30 mouse cellular contexts compared by ENCODE assay signal in the genomic region with DNA sequence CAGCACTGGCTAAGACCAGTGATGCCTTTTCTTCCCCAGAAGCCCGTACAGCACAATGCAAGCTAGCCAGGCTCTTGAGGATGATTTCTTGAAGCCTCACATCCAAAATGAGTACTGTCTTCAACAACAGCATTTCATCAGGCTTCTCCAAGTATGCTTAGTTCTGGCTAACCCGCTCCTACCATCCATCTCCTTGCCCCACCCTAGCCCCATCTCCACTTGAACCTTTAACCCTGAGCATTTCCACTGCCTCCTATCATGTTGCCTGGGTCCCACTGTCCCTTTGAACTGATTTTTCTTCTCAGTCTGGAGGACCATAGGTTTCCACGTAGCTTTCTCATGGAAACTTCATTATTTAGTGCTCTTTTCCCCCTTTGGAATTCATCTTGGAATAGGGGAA. TPM values are rescaled to one million over a fixed set of nuclear protein-coding genes. Genes with fewer than 3 reads are reported as not detected.
A peak's percentile ranks its signal among the peaks of the same experiment; 100 is the strongest.
DNase-seq lines count a peak whose midpoint lies in the region; ATAC-seq lines count a peak whose summit lies in the region.
"Had no signal": no experiment of that assay in that cellular context is flagged by ENCODE, and none has a peak within 500 bp of the region (broad histone marks: within the 10 kb centered on the region; RNA-seq: fewer than 3 reads in every experiment).

No protein-coding gene starts in this region.

- WGBS in midbrain, embryonic 10.5 days = 86% methylated on average over 3 of the region's 3 CpGs
- 86% methylated on average over 3 of the region's 3 CpGs for WGBS in midbrain, embryonic 15.5 days
- WGBS in liver, embryonic 11.5 days = 69% methylated on average over 3 of the region's 3 CpGs

- peaks cover 7% of the 10 kb centered on the region; the same call in 1 of the 2 replicates for H3K27me3 ChIP-seq in midbrain, embryonic 10.5 days (ENCODE audit: low read depth, poor library complexity, severe bottlenecking)
- no peaks in the 10 kb centered on the region for H3K27me3 ChIP-seq in midbrain, embryonic 15.5 days (replicated peaks)
- H3K27me3 ChIP-seq in erythroblast, embryonic 14.5 days (ENCODE audit: control insufficient read depth) = no peaks in the 10 kb centered on the region
- no peaks in the 10 kb centered on the region for H3K27me3 ChIP-seq in liver, embryonic 11.5 days (replicated peaks; ENCODE audit: control insufficient read depth, insufficient read depth, low read length)
- H3K27me3 ChIP-seq: heart, embryonic 15.5 days; lung, embryonic 15.5 days; neural tube, embryonic 15.5 days had no signal

- H3K4me2 ChIP-seq in midbrain, embryonic 15.5 days = no peak overlapping the region
- H3K4me2 ChIP-seq in liver, embryonic 11.5 days = peak overlapping the region; percentile 67
- H3K4me2 ChIP-seq: heart, embryonic 15.5 days; lung, embryonic 15.5 days; neural tube, embryonic 15.5 days had no signal

- H3K9me3 ChIP-seq in midbrain, embryonic 10.5 days (replicated peaks) = no peaks in the 10 kb centered on the region
- no peaks in the 10 kb centered on the region for H3K9me3 ChIP-seq in midbrain, embryonic 15.5 days
- no peaks in the 10 kb centered on the region; the same call in 1 of the 2 replicates for H3K9me3 ChIP-seq in erythroblast, embryonic 14.5 days (ENCODE audit: control insufficient read depth, low read length)
- H3K9me3 ChIP-seq in liver, embryonic 11.5 days (ENCODE audit: control insufficient read depth, low read length) = no peaks in the 10 kb centered on the region
- H3K9me3 ChIP-seq: heart, embryonic 15.5 days; hindbrain, embryonic 10.5 days; lung, embryonic 15.5 days; neural tube, embryonic 15.5 days had no signal

- H3K4me3 ChIP-seq in midbrain, embryonic 10.5 days = no peak overlapping the region
- H3K4me3 ChIP-seq in midbrain, embryonic 15.5 days = no peak overlapping the region
- H3K4me3 ChIP-seq in erythroblast, embryonic 14.5 days (replicated peaks) = peak overlapping the region; percentile 49
- no peak overlapping the region for H3K4me3 ChIP-seq in liver, embryonic 11.5 days (ENCODE audit: low read depth, low read length)
- H3K4me3 ChIP-seq: heart, embryonic 15.5 days; hindbrain, embryonic 10.5 days; lung, embryonic 15.5 days; neural tube, embryonic 15.5 days had no signal

- no peaks in the 10 kb centered on the region for H3K36me3 ChIP-seq in midbrain, embryonic 10.5 days
- no peaks in the 10 kb centered on the region for H3K36me3 ChIP-seq in midbrain, embryonic 15.5 days (replicated peaks)
- H3K36me3 ChIP-seq in erythroblast, embryonic 14.5 days (ENCODE audit: control insufficient read depth) = peaks cover 2% of the 10 kb centered on the region; the same call in 1 of the 2 replicates
- no peaks in the 10 kb centered on the region for H3K36me3 ChIP-seq in liver, embryonic 11.5 days (ENCODE audit: control insufficient read depth, insufficient read depth, low read length)
- H3K36me3 ChIP-seq: heart, embryonic 15.5 days; hindbrain, embryonic 10.5 days; lung, embryonic 15.5 days; neural tube, embryonic 15.5 days had no signal

- ATAC-seq in midbrain, embryonic 15.5 days (replicated peaks) = no peak
- ATAC-seq in liver, embryonic 11.5 days (replicated peaks; ENCODE audit: low FRiP score) = peak; percentile 50
- ATAC-seq in megakaryocyte progenitor cell, adult 5-6 weeks (replicated peaks; ENCODE audit: poor library complexity) = 0 out of 2 replicates have a peak, but pooled peaks have one; percentile 4
- ATAC-seq: activated CD4-positive, CD25-positive, alpha-beta regulatory T cell, adult 4 months; forebrain, postnatal 0 days; hindbrain, postnatal 0 days had no signal

- peak overlapping the region; percentile 52; the same call in 1 of the 2 replicates for H3K27ac ChIP-seq in midbrain, embryonic 10.5 days (replicated peaks)
- no peak overlapping the region for H3K27ac ChIP-seq in midbrain, embryonic 15.5 days
- peak overlapping the region; percentile 97 for H3K27ac ChIP-seq in liver, embryonic 11.5 days (ENCODE audit: low read depth, low read length)
- H3K27ac ChIP-seq: heart, embryonic 15.5 days; hindbrain, postnatal 0 days; lung, embryonic 15.5 days; macrophage; neural tube, embryonic 15.5 days had no signal

- peaks cover 22% of the 10 kb centered on the region for H3K4me1 ChIP-seq in midbrain, embryonic 10.5 days
- H3K4me1 ChIP-seq in midbrain, embryonic 15.5 days = no peaks in the 10 kb centered on the region
- H3K4me1 ChIP-seq in erythroblast, embryonic 14.5 days (ENCODE audit: control insufficient read depth) = peaks cover 97% of the 10 kb centered on the region
- H3K4me1 ChIP-seq in liver, embryonic 11.5 days (replicated peaks; ENCODE audit: control insufficient read depth, insufficient read depth, low read length) = peaks cover 55% of the 10 kb centered on the region
- H3K4me1 ChIP-seq: lung, embryonic 15.5 days had no signal

- H3K9ac ChIP-seq in midbrain, embryonic 15.5 days = no peak overlapping the region
- 0 out of 2 replicates have a peak overlapping the region, but pooled peaks have one; percentile 5 for H3K9ac ChIP-seq in liver, embryonic 11.5 days (ENCODE audit: low read depth, low read length)
- H3K9ac ChIP-seq: forebrain, postnatal 0 days; heart, embryonic 15.5 days; lung, embryonic 15.5 days; neural tube, embryonic 15.5 days had no signal

- DNase-seq in midbrain, embryonic 10.5 days (ENCODE audit: low spot score) = no peak
- no peak for DNase-seq in liver, embryonic 11.5 days (ENCODE audit: low spot score)
- no peak for DNase-seq in kidney, postnatal 36 days
- DNase-seq in MN1 (ENCODE audit: low spot score) = no peak
- no peak for DNase-seq in left cerebral cortex, adult 9 months (ENCODE audit: low spot score in 2 of 2)
- DNase-seq: adrenal gland, postnatal 10 days; cerebellum, adult 11 months; cerebellum, postnatal 36 days; forebrain, postnatal 0 days; kidney, adult 2 months; kidney, postnatal 14 days; left cerebral cortex, postnatal 4 days; midbrain, embryonic 14.5 days; right cerebral cortex, postnatal 14 days; thymus, adult 18-20 months had no signal

RNA-seq across cellular contexts. Expression of gene Glrp1, which starts 17.5 kb away (rescaled TPM):
- polyA plus RNA-seq in midbrain, embryonic 10.5 days (2016; fragmentation: Nextera tagmentation; extraction: Ambion mirVana) = not detected in 2 replicates
- not detected in 2 replicates for polyA plus RNA-seq in midbrain, embryonic 15.5 days (2015; fragmentation: Nextera tagmentation; extraction: Ambion mirVana)
- polyA plus RNA-seq in erythroblast, embryonic 14.5 days (2012) = not detected in 2 replicates
- polyA plus RNA-seq in liver, embryonic 11.5 days (2014; fragmentation: Nextera tagmentation; extraction: Ambion mirVana) = 0.08 TPM in 1 of 2 replicates, not detected in the other
- total RNA-seq in megakaryocyte progenitor cell, adult 5-6 weeks (2015) = 1.8 and 3.0 TPM in 2 replicates
- 1.3 TPM in 2 replicates for total RNA-seq in megakaryocyte progenitor cell, adult 5-6 weeks (2017)
- total RNA-seq: adrenal gland, postnatal 10 days; gastrocnemius, adult 18-20 months; gastrocnemius, postnatal 4 days; hindbrain, postnatal 0 days; left cerebral cortex, postnatal 4 days had no signal
- polyA plus RNA-seq: activated CD4-positive, CD25-positive, alpha-beta regulatory T cell, adult 4 months; embryonic facial prominence, embryonic 11.5 days; hindbrain, embryonic 10.5 days; hindbrain, postnatal 0 days; kidney, adult 2 months; midbrain, embryonic 14.5 days; neural tube, embryonic 15.5 days; spleen, adult 2 months; stomach, embryonic 14.5 days had no signal
